Mouse (Mus musculus) 3T3-L1 (cell line): ENCODE measurements at regions not wholly inside any gene's neighbourhood (a gene's known extent, or its start where the extent isn't known, plus 50 kb on each side); places are given as distances from the start of the nearest gene placed in this dataset.

Experiments
- DNase-seq: peaks from one replicate; pipeline ENCODE4 v3.0.0-alpha.2; 2015; ENCODE audit warnings: low read depth, low spot score

GRCm38 (mm10) chr11:55780011-55780410 is 172.0 kb upstream of the Glra1 start:
- DNase-seq = no peak

GRCm38 (mm10) chr11:55773283-55773682 is 165.3 kb upstream of the Glra1 start:
- DNase-seq = peak; percentile 24

- no peak for DNase-seq
Observed at GRCm38 (mm10) chr11:55772538-55772937, 164.5 kb upstream of the Glra1 start.

- no peak for DNase-seq
Observed at GRCm38 (mm10) chr11:55772107-55772506, 164.1 kb upstream of the Glra1 start.

- no peak for DNase-seq
Observed at GRCm38 (mm10) chr11:55764846-55765245, 156.8 kb upstream of the Glra1 start.
